Mouse (Mus musculus) left cerebral cortex, adult 18-20 months (tissue): ENCODE results near the gene Smim22. TPM values are rescaled to one million over a fixed set of nuclear protein-coding genes. Genes with fewer than 3 reads are reported as not detected.

Source experiments
- DNase-seq, 2 experiments: peaks; one replicate each; pipeline ENCODE4 v3.0.0; 2021 to 2022; ENCODE audit warnings: low spot score in 2 of 2, mixed read lengths in 1 of 2
- long read RNA-seq, 2 experiments: library from polyadenylated mRNA; stranded (forward); transcript quantifications; one replicate each; pipeline ENCODE4 v2.0.0; 2021
- total RNA-seq, 2 experiments: library from RNA; stranded (reverse); gene quantifications; 2 replicates each; pipeline ENCODE4 v1.2.3; 2021

The Smim22 gene
- not detected for total RNA-seq
- long read RNA-seq, experiment 1, partial matches to known transcripts, result 0 of 2 reads
- long read RNA-seq, experiment 1, other reads (novel, unspliced or antisense), result 2 of 2 reads
- long read RNA-seq, experiment 2, result 0 reads

DNA sequence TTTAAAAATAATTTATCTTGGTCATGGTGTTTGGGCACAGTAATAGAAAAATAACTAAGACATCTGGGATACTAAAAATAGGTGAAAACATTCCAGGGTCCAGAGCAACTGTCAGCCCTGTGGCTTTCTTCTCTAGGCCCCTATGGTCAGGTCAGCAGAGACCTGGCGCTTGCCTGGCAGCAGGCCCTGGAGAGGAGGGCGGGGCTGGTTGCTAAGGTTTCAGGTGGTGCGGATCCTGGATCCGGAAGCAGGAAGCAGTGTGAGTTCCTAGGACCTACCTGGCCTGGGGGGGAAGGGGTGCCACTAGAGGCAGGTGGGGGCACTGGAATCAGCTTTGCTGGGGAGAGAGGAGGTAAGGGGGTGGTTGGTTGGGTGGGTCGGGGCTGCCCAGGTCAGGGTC is at the start of gene Smim22:
Smim22 (plus strand) TSS at position 222 of the 400 bp plus-strand sequence.
- no peak for DNase-seq

DNA sequence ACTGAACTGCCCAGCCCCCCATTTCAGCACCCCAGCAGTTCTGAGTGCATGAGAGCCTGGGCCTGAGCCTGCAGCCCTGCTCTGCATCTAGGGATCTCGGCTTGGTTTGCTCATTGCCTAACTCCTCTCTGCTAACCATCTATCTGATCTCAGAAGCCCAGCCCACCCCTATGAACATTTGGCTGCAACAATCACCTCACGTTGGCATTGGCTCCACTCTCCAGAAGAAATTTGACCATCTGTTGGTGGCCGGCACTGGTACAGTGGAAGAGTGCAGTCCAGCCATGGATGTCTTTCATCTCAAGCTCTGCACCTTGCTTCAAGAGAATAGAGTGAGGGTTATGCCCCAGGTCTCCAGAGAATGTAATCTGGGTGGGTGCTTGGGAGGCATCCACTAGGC is 49.6 kb upstream of the Smim22 start:
- DNase-seq, result no peak

DNA sequence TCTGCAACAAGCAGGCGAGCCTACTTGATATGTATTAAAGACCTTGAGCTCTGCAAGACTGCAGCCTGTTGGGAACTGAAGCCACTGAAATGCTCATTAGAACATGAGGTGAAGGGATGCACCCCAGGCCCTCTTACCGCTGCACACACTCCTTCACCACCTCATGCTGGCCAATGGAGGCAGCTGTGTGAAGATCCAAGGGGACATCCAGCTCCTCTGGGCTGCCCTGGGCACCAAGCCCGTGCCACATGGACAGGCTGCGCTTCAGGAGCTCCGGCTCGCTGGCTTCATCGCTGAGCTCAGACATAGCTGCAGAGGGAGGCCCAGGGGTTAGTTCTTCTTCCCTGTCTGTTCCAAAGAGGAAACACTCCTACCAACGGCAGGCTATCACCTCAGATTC is 46.8 kb upstream of the Smim22 start:
- DNase-seq, result no peak

DNA sequence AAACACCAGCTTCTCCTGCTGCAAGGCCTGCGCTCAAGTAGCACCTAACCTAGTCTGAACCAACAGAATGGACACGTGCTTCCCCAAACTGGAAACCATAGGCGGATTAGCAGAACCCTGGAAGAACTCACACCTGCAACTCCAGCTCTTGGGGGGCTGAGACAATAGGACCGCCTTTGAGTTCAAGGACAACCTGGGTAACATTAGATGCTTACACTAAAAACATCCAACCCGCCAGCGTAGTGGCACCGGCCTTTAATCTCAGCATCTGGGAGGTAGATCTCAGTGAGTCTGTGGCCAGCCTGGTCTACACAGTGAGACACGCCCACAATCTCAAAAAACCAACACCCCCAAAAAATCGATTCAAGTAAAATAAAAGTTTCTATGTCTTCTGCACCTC is 43.7 kb upstream of the Smim22 start:
- DNase-seq, result no peak

DNA sequence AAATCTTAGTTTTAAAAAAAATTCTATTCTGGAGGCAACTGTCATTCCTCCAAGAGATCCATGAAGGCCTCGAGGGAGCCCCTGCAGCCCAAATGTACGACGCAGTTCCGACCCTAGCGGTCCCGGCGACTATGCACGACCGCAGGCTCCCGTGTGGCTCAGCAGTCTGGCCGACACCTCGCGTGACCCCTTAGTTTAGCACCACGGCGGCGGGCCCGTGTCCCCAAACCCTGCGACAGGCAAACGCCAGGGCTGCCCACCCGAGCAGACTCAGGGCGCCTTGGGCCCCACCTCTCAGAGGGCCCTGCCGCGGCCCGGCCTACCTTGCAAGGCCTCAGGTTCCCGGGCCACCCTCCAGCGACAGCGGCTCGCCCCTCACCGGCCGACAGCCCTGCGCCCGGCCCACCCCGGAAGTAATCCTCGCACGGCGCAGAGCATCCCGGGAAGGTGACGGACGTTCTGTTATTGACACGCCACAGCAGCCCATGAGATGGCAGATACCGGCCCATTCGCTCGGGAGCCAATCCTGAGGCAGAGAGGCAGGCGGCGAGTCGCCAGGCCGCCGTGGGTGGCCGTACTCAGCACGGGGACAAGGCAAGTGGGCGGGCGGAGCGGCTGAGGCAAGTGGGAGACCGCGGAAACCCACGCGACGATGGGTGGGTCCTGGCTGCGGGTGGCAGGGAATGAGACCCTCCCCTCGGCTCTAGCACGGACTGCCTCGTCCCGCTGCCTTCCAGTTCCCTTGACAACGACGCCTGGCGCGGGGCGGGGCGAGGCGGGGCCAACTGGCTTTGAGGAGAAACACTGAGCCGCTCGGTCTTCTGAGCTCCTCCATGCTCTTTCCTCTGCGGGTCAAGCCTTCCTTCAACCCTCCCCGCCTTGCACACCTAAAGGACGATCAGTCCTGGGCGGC is 43.0 kb upstream of the Smim22 start, which contains the start of gene Anks3:
Anks3 (minus strand) TSS at position 409 of the 913 bp plus-strand sequence.
- peak; percentile 98 to 100 for DNase-seq

DNA sequence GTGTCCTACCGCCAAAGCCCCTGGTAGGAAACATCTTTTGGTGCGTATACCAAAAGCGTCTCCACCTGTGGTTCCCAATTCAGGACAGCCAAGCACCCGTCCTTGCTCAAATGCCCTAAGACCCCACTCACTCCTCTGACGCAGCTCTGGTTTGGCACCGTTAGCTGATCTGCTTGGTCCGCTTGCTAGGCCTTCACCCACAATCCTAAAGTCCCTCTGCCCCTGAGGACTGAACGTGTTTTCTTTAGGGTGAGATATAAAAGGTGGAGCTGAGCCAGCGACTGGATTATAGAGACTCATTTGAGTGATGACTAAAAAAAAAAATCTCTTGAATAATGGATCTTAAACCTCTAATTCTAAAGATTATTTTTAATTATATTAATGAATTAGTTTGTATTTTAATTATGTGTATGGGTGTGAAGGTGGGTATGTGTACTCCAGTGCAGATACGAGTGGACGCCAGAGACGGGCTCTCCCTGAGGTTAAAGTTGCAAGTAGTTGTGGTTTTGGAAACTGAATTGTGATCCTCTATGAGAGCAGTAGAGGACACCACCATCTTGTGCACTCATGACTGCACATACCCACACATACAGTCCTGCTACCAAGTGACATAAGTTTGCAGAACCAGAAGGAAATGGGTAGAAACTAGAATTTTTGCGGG is 42.2 kb upstream of the Smim22 start:
- DNase-seq, result no peak

DNA sequence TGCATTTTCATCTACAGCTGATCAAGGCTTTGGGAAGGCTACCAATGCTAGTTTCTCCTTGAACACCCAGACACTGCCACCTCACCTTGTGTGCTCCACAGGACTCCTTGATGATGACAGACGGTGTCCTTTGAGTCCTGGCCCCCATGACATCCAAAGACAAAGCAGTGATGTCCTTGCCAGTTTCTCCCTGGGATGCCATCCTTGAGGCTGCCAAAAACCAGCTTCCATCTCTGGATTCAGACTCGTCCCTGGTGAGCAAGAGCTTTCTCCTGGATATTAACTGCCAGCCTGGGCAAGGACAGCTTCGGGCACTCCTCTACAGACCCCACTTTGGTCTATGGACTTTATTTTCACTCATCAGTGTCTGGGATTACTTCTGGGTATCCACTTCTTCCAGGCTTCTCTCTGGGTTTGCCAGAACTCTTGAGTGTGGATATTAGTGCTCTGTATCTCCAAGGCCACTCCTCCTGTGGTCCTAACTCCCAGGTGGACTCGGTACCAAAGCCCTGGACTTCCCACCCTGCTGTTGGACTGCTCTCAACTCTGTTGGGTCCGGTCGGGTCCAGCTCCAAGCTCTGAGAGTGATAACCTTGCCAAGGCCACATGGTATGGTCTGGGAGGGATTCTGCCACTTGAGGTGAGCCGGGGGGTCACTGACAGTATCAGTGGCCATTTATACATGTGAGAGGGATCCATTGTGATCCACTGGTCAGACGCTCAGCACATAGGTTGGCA is 41.5 kb upstream of the Smim22 start:
- DNase-seq, result no peak

DNA sequence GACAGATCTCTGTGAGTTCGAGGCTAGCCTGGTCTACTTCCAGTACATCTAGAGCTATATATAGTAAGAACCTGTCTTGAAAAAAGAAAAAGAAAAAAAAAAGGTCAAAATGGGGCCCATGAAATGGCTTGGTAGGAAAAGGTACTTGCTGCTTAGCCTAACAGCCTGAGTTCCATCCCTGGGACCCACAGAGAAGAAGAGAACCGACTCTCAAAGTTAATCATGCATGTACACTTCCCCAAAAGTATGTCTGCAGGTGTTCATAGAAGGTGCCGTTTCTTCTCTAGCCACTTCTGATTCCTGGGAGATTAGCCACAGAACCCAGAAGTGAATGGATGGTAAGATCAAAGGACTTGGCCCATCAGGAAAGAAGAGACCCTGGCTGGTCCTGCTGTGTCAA is 38.7 kb upstream of the Smim22 start:
- DNase-seq, result no peak

DNA sequence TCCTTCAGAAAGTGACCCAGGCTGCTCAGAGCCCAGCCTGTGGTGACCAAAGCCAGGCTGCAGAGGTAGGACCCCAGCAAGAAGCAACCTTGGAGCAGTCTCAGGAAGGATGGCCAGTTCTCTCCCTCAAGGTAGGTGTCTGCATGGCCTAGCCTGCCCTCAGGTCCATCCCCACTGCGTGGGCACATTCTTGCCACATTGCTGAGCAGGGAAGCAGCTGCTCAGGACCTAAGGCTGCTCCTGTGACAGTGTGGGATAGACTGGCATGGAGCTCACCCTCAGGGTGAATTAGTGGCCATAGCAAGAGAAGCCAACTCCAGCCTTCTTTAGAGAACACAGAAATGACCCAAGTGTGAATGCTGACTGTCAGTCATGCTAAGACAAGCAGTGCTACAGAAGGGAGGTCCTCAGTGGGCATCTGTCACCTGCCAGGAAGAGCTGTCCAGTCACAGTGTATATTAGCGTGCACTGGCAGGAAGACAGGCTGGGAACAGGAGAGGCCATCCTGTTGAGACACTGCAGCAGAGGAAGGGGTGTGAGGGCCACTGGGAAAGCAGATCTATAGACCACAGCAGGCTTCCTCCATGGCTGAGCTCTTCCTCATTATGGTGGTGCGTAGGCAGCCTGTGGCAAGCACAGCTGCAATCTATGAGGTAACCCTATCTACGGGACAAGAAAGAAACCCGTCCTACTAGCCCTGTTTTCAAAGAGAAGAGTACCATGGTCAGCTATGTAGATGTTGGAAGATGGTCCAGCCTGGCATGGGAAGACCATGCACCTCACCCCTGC is 37.8 kb upstream of the Smim22 start:
- DNase-seq, result no peak

DNA sequence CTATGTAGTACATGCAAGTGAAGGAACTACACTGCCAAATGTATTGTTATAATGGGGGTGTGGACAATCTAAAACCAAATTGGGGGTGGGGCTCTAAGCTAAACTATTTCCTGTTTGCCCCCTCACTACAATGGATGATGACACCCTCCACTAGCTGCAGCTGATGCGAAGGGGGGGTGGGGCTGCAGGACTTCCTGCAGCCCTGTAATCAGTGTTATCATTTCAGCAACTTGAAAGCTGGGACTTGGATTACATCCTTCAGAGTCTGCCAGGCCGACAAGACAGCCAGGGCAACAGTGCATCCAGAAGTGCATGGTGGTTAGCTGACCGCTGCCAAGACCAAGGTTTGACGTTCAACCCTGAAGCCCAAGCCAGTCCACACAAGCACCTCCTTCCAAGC is 35.5 kb upstream of the Smim22 start:
- DNase-seq, result no peak

DNA sequence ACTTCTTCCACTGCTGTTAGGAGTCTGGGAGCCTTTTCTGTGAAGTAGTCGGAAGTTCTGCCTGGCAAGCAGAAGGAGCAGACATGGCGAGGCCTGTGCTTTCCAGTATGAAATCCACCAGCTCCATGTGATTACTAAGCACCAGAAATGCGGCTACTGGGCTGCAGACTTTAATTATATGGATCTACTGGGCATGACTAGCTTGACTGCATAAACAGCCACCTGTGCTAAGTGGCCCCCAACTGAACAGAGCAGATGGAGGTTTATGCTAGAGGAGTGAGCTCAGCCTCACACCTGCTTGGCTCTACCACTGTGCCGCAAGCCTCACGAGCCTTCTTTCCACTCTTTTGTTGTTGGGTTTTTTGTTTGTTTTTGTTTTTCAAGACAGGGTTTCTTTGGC is 32.6 kb upstream of the Smim22 start:
- no peak for DNase-seq

DNA sequence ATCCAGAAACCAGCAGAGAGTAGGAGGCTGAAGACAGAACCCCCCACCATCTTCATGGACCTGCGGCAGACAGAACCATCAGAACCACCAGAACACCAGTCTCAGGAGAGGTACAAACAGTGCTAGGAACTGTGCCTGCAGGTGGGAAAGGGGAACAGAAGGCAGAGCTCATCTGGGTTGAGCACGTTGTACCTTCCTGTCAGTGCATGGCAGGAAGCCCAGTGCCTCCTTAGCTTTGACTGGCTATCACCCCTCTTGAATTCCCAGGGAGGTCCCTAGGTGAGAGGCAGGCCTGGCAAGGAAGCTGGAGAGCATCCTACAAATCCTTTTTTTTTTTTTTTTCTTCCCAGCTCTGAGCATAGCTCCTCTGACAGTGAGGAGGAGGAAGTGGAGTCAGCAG is 30.9 kb upstream of the Smim22 start:
- DNase-seq, result peak; percentile 33 to 47

DNA sequence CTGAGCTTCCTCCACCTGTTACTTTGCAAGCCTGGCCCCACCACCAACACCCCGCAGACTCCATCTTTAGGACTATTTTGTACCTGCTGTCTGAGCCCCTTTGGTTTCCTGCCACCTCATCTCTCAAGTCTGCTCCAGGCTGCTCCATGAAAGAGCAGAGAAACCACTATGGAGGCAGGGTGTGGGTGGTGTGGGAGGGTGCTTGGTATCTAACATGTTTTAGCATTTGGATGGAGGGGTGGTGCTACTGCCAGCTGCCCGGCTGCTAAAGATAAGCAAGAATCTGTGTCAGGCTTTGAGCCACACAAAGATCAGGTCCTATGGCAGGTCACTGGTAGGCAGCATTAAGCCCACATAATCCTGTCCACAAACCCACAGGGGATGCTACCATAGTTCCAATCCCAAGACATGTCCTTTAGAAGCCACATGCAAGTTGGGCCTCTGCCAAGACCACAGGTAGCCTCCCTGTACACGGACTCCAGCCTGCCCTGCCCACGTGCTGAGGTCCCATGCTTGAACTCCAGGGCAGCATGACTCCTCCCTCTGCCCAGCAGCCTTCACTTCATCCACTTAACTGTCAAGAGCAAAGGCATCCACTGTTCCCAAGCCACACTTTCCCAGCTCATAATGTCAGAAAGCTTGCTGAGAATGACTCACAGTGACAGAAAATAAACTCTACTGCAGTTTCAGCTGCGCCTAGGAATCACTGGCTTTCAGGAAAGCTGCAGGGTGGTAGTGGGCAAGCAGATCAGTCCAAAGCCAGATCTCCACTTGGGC is 28.6 kb upstream of the Smim22 start:
- peak; percentile 32 to 51 for DNase-seq

DNA sequence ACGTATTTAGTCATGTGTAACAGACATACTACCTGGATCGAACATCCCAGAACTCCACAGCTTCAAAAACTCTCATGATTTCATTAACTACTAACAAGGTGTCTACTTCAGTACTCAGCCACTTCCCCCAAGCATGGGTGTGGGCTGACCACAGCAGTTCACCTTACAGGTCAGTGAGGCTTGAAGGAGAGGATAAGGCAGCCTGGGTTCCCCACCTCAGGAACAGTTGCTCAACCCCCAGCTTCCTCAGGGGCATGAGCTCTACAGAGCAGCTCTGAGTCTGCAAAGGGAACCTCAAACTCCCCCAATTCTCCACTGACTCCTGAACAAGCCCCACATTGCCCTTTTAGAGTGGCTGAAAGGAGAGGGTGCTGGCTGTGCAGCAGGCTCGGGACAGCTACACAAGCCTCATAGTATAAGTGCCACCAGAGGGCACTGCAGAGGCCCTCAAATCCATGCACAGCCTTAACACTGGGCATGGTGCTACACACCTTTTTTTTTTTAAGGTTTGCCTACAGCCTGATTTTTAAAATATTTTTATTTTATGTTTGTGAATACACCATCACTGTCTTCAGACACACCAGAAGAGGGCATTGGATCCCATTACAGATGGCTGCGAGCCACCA is 27.2 kb upstream of the Smim22 start:
- DNase-seq, result no peak

DNA sequence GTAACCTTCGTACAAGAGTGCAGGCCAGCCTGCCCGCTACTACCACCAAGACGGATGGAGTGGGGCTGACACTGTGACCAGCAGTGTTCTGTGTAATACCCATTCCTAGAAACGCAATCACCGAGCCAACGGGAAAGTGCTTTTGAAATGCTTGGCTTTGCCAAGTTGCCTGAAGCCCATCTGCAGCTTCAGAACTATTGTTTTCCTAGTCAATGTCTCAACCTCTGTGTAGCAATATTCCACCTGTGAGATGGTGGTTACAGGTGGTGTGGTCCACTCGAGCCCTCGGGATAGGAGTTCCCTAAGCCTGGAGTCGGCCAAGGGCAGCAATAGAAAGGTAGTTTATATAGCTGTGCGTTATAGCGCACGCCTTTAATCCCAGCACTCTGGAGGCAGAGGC is 22.4 kb upstream of the Smim22 start:
- no peak for DNase-seq

DNA sequence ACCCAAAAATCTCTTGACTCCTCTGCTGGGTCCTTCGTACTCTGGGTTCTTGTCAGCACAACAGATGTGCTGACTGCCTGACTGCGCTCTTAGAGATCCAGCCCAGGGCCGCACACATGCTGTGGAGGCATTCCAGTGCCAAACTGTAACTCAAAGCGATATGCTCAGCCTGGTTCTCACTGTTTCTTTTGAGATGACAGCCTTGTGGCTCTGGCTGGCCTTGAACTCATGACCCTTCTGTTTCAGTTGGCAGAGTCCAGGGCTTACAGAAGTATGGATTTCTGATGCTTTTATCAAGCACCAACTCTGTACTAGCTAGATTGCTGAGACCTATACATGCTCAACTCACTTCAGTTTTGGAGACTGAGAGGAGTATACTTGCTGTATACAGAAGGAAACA is 13.8 kb upstream of the Smim22 start:
- no peak for DNase-seq

DNA sequence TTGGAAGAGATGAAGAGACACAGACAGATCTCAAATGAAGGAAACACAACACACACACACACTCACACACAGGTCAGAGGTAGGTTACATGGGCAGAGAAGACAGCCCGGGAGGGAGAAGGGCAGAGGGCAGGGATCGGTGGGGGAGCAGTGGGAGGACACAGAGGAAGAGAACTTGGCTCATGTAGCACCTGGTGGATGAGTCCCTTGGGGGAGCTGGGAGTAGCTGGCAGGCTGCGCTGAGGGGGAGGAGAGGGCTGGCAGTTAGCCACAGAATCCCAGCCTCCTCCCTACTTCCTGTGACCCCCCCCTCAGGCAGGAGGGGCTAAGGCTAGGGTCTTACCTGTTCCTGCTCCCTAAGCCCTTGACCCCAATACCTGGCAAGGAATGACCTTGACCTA is 9.5 kb upstream of the Smim22 start, which contains the start of gene Sept12:
Sept12 (minus strand) TSS at position 300 of the 400 bp plus-strand sequence.
- DNase-seq, result no peak

DNA sequence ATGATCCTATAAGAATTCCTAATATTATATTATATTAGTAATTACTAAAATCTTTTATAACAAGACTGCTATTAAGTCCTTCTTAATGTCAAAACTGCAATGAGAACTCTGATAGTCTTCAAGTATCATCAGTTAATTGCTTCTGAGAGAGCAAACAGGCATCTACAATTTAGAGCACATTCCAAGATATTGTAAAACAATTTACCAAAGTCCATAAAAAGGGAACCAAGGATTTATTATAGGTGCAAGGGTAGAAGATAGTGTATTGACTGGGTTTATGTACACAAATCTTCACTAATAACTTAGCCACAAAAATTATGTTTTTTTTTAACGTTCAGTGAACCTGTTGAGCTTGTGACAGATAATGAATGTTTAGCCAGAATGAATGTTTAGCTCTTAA is 8.1 kb upstream of the Smim22 start:
- DNase-seq, result no peak

DNA sequence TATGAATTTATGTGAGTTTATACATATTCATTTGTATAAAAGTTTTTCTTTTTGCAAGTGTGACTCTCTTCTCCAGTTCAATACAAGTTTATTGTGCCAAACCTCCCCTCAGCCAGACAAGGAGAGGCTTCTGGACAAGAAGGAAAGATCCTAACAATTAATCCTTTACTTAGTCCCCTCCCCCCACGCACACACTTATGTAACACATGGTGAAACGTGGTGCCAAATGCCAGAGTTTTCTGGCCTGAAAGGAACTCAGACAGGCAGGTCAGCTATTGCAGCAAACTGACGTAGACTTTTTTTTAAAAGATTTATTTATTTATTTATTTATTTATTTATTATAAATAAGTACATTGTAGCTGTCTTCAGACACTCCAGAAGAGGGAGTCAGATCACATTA is 6.5 kb upstream of the Smim22 start:
- DNase-seq, result no peak
